Mouse (Mus musculus): ENCODE data around the gene Grm5. TPM values are rescaled to one million over a fixed set of nuclear protein-coding genes. Genes with fewer than 3 reads are reported as not detected.

Gene Grm5
- polyA plus RNA-seq, 1 experiment from 2014 or later = not detected

DNA sequence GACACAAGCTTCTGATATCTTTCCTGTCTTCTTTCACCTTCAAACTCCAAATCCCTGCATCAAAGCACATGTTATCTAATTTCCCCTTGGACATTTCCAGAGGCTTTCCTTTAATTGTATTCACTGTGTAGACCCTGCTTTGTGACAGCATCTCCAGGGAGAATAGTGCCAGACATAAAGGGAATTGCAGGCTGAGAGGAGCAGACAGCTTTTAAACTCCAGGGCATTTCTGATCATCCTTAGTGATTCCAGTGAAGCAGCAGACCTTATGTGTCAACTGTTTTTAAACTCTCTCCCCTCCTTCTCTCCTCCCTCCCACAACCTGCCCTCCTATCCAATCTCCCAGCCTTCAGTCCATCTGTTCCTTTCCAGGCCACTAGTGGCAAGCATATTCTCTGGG lies 507.1 kb downstream of the Grm5 start:
- Histone ChIP-seq H3K27me3 (no peaks in the 10 kb centered on the region), H3K4me1 (replicated peaks) (no peaks in the 10 kb centered on the region)

GRCm38 (mm10) chr7:88096536-88097107 lies 512.7 kb downstream of the Grm5 start:
- H3K9ac ChIP-seq = no peak overlapping the region
- H3K4me3 ChIP-seq (replicated peaks) = no peak overlapping the region
- no peaks in the 10 kb centered on the region for H3K4me1 ChIP-seq (replicated peaks)
- H3K27me3 ChIP-seq = no peaks in the 10 kb centered on the region
- H3K4me2 ChIP-seq = no peak overlapping the region
- H3K27ac ChIP-seq (replicated peaks) = no peak overlapping the region
- H3K9me3 ChIP-seq (replicated peaks) = no peaks in the 10 kb centered on the region
- no peaks in the 10 kb centered on the region for H3K36me3 ChIP-seq (replicated peaks)
- ATAC-seq (ENCODE audit: insufficient read depth) = no peak
- 14% methylated on average over 1 of the region's 1 CpGs for WGBS (ENCODE audit: insufficient replicate concordance)

More for the DNA sequence above, 507.1 kb downstream of the Grm5 start:
- H3K36me3 ChIP-seq (replicated peaks) = no peaks in the 10 kb centered on the region
- H3K27ac ChIP-seq (replicated peaks) = no peak overlapping the region
- H3K4me3 ChIP-seq (replicated peaks) = no peak overlapping the region
- no peaks in the 10 kb centered on the region for H3K9me3 ChIP-seq (replicated peaks)
- H3K9ac ChIP-seq = no peak overlapping the region
- H3K4me2 ChIP-seq = no peak overlapping the region
- no peak for ATAC-seq (ENCODE audit: insufficient read depth)

GRCm38 (mm10) chr7:88097715-88098114 lies 513.7 kb downstream of the Grm5 start:
- no peak overlapping the region for H3K9ac ChIP-seq
- H3K9me3 ChIP-seq (replicated peaks) = no peaks in the 10 kb centered on the region
- no peaks in the 10 kb centered on the region for H3K27me3 ChIP-seq
- H3K4me1 ChIP-seq (replicated peaks) = no peaks in the 10 kb centered on the region
- H3K27ac ChIP-seq (replicated peaks) = no peak overlapping the region
- no peak overlapping the region for H3K4me2 ChIP-seq
- no peak overlapping the region for H3K4me3 ChIP-seq (replicated peaks)
- WGBS (ENCODE audit: insufficient replicate concordance) = 4% methylated on average over 1 of the region's 1 CpGs
- H3K36me3 ChIP-seq (replicated peaks) = no peaks in the 10 kb centered on the region
- no peak for ATAC-seq (ENCODE audit: insufficient read depth)

DNA sequence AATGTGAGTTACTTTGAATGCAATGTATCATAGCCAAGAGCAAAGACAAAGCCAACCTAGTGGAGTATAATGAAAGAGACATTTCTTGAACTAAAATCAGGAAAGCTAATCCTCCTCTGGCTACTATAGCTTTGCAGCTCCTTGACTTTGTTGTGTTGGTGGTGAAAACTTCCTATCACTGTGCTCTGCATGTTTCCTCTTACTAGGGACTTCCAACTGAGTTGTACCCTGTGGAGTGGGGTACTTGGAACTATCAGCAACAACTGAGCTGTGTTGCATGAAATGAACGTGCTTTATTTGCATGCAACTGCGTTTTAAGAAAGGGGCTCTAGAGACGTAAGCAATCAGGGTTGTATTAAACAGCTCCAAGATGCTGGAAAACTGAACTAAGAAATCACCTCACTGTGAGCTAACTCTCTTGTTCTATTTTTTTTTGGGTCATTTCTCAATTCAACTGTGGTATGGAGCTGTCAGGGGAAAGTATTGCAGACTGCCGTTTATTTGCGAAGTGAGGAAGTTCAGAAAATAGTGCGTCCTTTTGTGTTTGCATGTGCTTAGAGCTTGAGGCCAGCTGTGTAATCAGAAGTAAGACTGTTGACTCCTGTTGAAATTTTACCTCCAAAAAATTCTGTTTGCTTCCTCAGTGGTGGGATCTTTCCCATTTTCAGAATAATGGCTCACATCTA lies 532.9 kb downstream of the Grm5 start:
- H3K4me2 ChIP-seq = no peak overlapping the region
- H3K9ac ChIP-seq = no peak overlapping the region
- H3K36me3 ChIP-seq (replicated peaks) = no peaks in the 10 kb centered on the region
- 58% methylated on average over 6 of the region's 6 CpGs for WGBS (ENCODE audit: insufficient replicate concordance)
- H3K27ac ChIP-seq (replicated peaks) = no peak overlapping the region
- no peak for ATAC-seq (ENCODE audit: insufficient read depth)
- H3K4me1 ChIP-seq (replicated peaks) = no peaks in the 10 kb centered on the region
- no peaks in the 10 kb centered on the region for H3K27me3 ChIP-seq
- no peak overlapping the region for H3K4me3 ChIP-seq (replicated peaks)
- no peaks in the 10 kb centered on the region for H3K9me3 ChIP-seq (replicated peaks)

GRCm38 (mm10) chr7:88128080-88128848 lies 544.3 kb downstream of the Grm5 start:
- H3K9me3 ChIP-seq (replicated peaks) = no peaks in the 10 kb centered on the region
- 66% methylated on average over 8 of the region's 8 CpGs for WGBS (ENCODE audit: insufficient replicate concordance)

DNA sequence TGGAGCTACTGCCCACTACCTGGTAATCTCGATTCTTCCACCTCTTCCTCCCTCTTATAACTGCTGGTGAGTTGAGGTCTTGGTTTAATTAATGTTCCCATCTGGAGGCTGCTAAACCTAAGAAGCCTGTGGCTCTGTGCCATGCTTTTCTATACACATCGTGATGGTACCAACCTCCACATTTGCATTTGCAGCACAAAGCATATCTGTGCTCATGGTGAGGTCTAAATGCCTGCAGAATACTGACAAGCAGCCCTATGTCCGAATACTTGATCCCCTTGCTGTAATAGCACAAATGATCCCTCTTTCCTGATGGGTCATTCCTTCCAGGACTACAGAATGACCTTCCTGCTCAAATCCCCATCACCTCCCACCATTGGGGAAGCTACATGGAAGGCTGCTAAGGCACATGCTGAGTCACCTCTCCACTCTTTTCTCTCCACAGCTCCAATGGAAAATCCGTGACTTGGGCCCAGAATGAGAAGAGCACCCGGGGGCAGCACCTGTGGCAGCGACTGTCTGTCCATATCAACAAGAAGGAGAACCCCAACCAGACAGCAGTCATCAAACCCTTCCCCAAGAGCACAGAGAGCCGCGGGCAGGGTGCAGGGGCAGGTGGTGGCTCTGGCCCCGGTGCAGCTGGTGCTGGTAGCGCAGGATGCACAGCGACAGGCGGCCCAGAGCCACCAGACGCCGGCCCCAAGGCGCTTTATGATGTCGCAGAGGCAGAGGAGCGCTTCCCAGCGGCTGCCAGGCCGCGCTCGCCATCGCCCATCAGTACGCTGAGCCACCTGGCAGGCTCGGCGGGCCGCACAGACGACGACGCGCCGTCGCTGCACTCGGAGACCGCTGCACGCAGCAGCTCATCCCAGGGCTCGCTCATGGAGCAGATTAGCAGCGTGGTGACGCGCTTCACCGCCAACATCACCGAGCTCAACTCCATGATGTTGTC lies 545.8 kb downstream of the Grm5 start:
- 8% methylated on average over 39 of the region's 41 CpGs for WGBS (ENCODE audit: insufficient replicate concordance)
- Histone ChIP-seq H3K9me3 (replicated peaks) (no peaks in the 10 kb centered on the region), H3K27me3 (peaks cover 18% of the 10 kb centered on the region), H3K4me1 (replicated peaks) (no peaks in the 10 kb centered on the region), H3K27ac (replicated peaks) (no peak overlapping the region), H3K36me3 (replicated peaks) (no peaks in the 10 kb centered on the region), H3K4me3 (replicated peaks) (0 out of 2 replicates have a peak overlapping the region, but pooled peaks have one; percentile 7), H3K4me2 (peak overlapping the region; percentile 42), H3K9ac (no peak overlapping the region)
- ATAC-seq (ENCODE audit: insufficient read depth) = no peak

More at GRCm38 (mm10) chr7:88128080-88128848, 544.3 kb downstream of the Grm5 start:
- H3K9ac ChIP-seq = no peak overlapping the region
- no peak for ATAC-seq (ENCODE audit: insufficient read depth)
- H3K27ac ChIP-seq (replicated peaks) = no peak overlapping the region
- H3K4me2 ChIP-seq = no peak overlapping the region
- H3K27me3 ChIP-seq = peaks cover 18% of the 10 kb centered on the region
- H3K4me3 ChIP-seq (replicated peaks) = no peak overlapping the region
- no peaks in the 10 kb centered on the region for H3K4me1 ChIP-seq (replicated peaks)
- no peaks in the 10 kb centered on the region for H3K36me3 ChIP-seq (replicated peaks)

DNA sequence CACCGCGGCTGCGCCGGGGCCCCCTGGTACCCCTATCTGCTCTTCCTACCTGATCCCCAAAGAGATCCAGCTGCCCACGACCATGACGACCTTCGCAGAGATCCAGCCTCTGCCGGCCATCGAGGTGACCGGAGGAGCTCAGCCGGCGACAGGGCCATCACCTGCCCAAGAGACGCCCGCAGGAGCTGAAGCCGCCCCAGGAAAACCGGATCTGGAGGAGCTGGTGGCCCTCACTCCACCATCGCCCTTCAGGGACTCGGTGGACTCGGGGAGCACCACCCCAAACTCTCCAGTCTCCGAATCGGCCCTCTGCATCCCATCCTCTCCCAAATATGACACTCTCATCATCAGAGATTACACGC lies 546.5 kb downstream of the Grm5 start:
- no peak overlapping the region for H3K27ac ChIP-seq (replicated peaks)
- no peaks in the 10 kb centered on the region for H3K9me3 ChIP-seq (replicated peaks)
- 0 out of 2 replicates have a peak overlapping the region, but pooled peaks have one; percentile 7 for H3K4me3 ChIP-seq (replicated peaks)
- H3K9ac ChIP-seq = no peak overlapping the region
- H3K4me2 ChIP-seq = peak overlapping the region; percentile 42
- H3K36me3 ChIP-seq (replicated peaks) = no peaks in the 10 kb centered on the region
- no peaks in the 10 kb centered on the region for H3K4me1 ChIP-seq (replicated peaks)
- ATAC-seq (ENCODE audit: insufficient read depth) = no peak
- H3K27me3 ChIP-seq = peaks cover 18% of the 10 kb centered on the region
- 29% methylated on average over 22 of the region's 22 CpGs for WGBS (ENCODE audit: insufficient replicate concordance)

DNA sequence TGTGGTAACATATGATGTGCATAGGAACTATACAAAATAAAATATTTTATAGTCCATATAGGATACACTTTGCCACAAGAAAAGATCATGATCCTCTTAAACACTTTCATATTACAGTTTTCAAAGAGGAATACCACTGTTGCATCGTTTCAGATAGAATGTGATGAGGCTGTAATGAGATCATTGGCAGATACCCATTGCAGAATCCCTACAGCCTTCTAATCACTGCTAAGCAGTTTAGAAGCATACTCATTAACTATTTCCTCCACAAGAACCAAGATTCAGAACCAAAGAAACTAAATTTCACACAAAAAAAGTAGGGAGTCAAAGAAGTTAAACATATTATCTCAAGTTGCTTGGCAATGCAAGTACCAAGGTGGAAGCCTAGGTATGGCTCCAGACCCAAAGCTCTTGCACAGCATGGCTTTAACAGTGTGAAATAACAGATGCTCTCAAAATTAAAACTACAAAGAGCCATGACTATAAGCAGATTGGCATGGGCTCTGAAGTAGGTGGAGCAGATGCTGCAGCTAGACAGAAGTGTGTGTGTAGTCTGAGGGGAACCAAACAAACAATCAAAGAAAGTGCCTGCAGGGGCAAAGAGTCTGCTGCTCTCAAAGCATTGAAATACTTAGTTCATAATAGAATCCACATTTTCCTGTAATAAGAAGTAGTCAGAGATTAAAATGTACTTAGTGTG lies 575.7 kb downstream of the Grm5 start:
- ATAC-seq (ENCODE audit: insufficient read depth) = no peak
- 26% methylated on average over 1 of the region's 1 CpGs for WGBS (ENCODE audit: insufficient replicate concordance)
- H3K9me3 ChIP-seq (replicated peaks) = no peaks in the 10 kb centered on the region
- H3K4me2 ChIP-seq = no peak overlapping the region
- no peaks in the 10 kb centered on the region for H3K36me3 ChIP-seq (replicated peaks)
- no peaks in the 10 kb centered on the region for H3K4me1 ChIP-seq (replicated peaks)
- H3K9ac ChIP-seq = no peak overlapping the region
- H3K27ac ChIP-seq (replicated peaks) = no peak overlapping the region
- H3K4me3 ChIP-seq (replicated peaks) = no peak overlapping the region
- no peaks in the 10 kb centered on the region for H3K27me3 ChIP-seq

DNA sequence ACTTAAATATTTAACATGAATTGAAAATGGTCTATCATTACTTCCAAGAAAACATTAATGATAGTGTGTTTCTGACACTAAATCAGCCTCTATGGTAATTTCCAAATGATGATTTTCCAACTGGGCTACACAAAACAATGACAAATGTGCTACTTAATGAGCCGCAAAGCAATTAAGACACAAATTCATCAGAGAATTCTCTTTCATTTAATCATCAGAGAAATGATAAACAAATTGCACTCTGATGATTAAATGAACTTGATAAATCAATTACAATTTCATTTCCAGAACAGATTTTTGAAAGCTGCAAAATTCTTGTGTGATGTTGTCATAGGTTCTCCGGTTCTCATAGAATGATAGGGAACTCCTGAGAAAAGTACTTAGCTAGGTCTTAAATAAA lies 577.6 kb downstream of the Grm5 start:
- Histone ChIP-seq H3K27ac (replicated peaks) (no peak overlapping the region), H3K27me3 (no peaks in the 10 kb centered on the region), H3K9ac (no peak overlapping the region), H3K9me3 (replicated peaks) (no peaks in the 10 kb centered on the region), H3K4me2 (no peak overlapping the region), H3K4me3 (replicated peaks) (no peak overlapping the region), H3K4me1 (replicated peaks) (no peaks in the 10 kb centered on the region), H3K36me3 (replicated peaks) (no peaks in the 10 kb centered on the region)
- no peak for ATAC-seq (ENCODE audit: insufficient read depth)
- WGBS (ENCODE audit: insufficient replicate concordance) = 81% methylated on average over 2 of the region's 2 CpGs

Data from liver, embryonic 15.5 days (tissue).